Mouse (Mus musculus): ENCODE measurements around the gene Kat6b. TPM values are rescaled to one million over a fixed set of nuclear protein-coding genes. Genes with fewer than 3 reads are reported as not detected.

Gene Kat6b
- polyA plus RNA-seq, 1 experiment: 26.3 TPM

DNA sequence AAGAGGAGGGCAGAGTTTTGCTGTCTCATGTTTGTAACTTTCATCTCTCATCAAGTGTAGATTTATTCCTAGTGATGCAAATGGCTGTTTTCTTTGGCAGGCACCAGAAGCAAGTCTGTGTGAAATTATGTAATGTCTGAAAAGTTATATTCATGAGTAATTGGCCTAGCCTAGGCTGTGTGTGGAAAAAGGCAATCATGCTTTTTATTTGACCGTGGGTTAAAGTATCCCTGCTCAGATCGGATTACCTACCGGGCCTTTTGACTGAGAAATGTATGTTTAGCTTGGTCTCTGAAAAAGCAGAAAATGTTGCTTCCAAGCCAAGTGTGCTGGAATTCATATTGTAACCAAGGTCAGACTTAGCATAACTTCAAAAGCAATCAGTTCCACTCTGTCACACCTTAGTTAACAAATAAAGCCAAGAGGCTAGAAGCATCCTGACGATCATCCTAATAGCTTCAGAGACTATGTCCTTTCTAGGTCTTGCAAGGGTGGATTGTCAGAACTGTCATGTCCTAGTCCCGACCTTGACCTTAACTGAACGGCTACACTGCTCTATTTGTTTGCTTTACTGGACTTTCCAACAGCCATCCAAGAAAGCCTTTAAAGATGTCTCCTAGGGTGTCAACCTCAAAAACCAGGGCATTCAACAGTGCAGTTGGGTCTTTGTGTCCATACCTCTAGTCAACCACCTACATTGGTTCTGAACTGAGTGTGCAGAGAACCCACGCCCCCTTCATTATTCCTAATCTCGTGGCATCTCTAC lies 111.9 kb downstream of the Kat6b start:
- Histone ChIP-seq H3K4me1 (ENCODE audit: control insufficient read depth, insufficient read depth, low read length) (peaks cover 1% of the 10 kb centered on the region; the same call in 1 of the 2 replicates), H3K4me3 (ENCODE audit: insufficient read depth, low read length) (no peak overlapping the region), H3K27ac (ENCODE audit: insufficient read depth, low read length) (no peak overlapping the region)
- no peak for TF ChIP-seq POLR2A (IDR thresholded peaks at IDR 0.05; ENCODE audit: extremely low read depth, insufficient read depth, low read length)
- no peak for TF ChIP-seq CTCF (IDR thresholded peaks at IDR 0.05; ENCODE audit: extremely low read depth, insufficient read depth, low read length)

DNA sequence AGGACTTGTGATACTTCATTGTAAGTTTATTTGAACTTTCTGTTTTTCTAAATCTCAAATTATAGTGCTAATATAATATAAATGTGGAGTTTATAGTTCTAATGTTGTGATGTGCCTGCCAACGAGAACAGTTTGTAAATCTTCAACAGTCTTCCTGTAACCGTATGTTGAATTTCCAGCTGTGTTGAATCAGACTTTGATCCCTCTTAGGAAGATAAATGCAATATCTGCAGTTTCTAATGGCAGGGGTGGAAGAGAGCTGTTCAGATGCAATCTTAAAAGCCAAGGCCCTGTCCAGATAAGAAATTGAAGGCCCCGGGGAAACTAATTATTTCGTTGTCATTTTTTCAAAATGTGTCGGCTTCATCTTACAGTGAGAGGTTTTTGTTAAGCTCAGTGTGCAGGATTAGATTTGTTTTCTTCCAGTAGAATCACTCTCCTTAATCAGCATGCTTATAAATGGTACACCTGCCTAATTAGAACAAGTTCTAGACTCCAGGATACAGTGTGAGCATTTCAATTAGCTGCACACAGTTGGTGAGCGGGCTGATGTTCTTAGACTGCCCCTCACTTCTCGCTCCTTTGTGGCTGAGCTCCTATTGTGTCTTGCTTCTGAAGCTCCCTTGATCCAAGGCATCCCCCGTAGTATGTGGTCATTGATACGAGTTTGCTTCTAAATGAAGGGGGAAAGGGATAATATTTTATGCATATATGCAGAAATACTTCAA lies 118.4 kb downstream of the Kat6b start:
- no peak for TF ChIP-seq POLR2A (IDR thresholded peaks at IDR 0.05; ENCODE audit: extremely low read depth, insufficient read depth, low read length)
- no peak for TF ChIP-seq CTCF (IDR thresholded peaks at IDR 0.05; ENCODE audit: extremely low read depth, insufficient read depth, low read length)
- Histone ChIP-seq H3K27ac (ENCODE audit: insufficient read depth, low read length) (no peak overlapping the region), H3K4me3 (ENCODE audit: insufficient read depth, low read length) (no peak overlapping the region), H3K4me1 (ENCODE audit: control insufficient read depth, insufficient read depth, low read length) (peaks cover 6% of the 10 kb centered on the region)

DNA sequence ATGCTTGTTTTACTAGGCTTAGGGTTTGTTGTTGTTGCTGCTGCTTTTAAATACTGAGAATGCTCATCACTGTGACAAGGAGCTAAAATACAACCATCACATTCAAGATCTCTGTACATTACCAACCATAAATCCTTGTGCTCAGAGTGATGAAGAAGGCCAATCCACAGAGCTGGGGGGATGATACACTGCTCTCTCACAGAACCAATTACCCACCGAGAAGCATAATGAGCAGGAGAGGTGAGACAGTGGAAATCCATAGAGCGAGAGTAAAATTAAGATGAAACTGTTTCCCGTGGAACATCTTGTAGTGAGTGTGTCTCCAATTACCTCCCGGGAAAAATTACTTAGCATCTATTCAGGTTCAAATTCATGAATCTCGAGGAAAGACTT lies 118.9 kb downstream of the Kat6b start:
- H3K4me1 ChIP-seq (ENCODE audit: control insufficient read depth, insufficient read depth, low read length): peaks cover 6% of the 10 kb centered on the region
- no peak overlapping the region for H3K27ac ChIP-seq (ENCODE audit: insufficient read depth, low read length)
- no peak overlapping the region for H3K4me3 ChIP-seq (ENCODE audit: insufficient read depth, low read length)
- TF ChIP-seq POLR2A (IDR thresholded peaks at IDR 0.05; ENCODE audit: extremely low read depth, insufficient read depth, low read length): no peak
- TF ChIP-seq CTCF (IDR thresholded peaks at IDR 0.05; ENCODE audit: extremely low read depth, insufficient read depth, low read length): no peak

DNA sequence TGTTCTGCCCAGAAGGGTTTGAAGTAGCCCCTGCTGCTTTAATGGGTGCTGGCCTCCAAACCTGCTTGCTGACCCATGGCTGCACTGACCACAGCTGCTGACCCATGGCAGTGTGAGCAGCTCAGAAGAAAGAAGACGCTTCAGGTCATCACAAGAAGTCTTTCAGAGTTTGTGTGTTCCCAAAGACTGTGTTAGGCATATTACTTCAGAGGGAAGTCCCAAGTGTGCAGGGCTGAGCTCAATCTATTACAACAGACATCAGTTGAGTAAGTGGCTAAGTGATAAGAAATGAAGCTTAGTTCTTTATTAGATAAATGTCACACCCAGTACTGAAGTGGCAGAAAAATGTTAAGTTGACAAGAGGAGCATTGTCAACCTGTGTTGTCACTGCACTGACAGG lies 119.4 kb downstream of the Kat6b start:
- TF ChIP-seq POLR2A (IDR thresholded peaks at IDR 0.05; ENCODE audit: extremely low read depth, insufficient read depth, low read length): no peak
- TF ChIP-seq CTCF (IDR thresholded peaks at IDR 0.05; ENCODE audit: extremely low read depth, insufficient read depth, low read length): no peak
- Histone ChIP-seq H3K4me1 (ENCODE audit: control insufficient read depth, insufficient read depth, low read length) (peaks cover 6% of the 10 kb centered on the region), H3K4me3 (ENCODE audit: insufficient read depth, low read length) (no peak overlapping the region), H3K27ac (ENCODE audit: insufficient read depth, low read length) (no peak overlapping the region)

DNA sequence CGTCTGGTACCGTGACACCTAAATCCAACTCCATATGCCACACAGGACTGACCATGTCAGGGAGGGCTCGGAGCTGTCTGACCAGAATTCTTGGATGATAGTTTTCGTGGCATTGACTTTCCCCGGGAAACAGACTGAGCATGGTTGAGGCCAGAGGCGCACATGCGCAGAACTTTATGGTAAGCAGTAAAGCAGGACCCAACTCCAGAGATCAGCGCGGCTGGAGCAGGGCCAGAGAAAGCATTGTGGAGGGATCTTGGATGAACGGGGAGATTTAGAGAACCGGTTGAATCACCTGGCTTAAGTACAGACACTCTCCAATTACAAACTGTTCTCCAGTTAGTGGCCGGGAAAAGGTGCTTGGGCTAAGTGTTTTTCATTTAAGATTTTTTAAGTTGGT lies 120.9 kb downstream of the Kat6b start:
- peaks cover 6% of the 10 kb centered on the region for H3K4me1 ChIP-seq (ENCODE audit: control insufficient read depth, insufficient read depth, low read length)
- no peak overlapping the region for H3K4me3 ChIP-seq (ENCODE audit: insufficient read depth, low read length)
- no peak for TF ChIP-seq CTCF (IDR thresholded peaks at IDR 0.05; ENCODE audit: extremely low read depth, insufficient read depth, low read length)
- no peak for TF ChIP-seq POLR2A (IDR thresholded peaks at IDR 0.05; ENCODE audit: extremely low read depth, insufficient read depth, low read length)
- H3K27ac ChIP-seq (ENCODE audit: insufficient read depth, low read length): no peak overlapping the region

DNA sequence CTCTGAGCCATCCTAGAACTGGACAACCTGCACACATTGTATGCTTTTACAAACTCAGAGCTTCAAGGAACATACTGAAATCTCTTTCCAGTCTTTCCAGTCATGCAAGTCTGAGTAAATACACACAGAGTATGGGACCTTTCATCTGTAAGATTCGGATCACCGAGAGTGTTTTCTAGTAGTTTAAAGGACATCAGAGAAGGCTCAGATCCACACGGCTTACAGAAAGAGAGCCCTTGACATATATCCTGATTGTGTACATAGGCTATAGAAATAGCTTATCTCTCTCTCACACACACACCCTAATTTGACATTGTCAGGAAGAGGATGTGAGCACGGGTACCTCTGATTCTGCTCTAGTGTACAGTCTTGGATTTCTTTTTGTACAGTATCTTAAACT lies 121.7 kb downstream of the Kat6b start:
- TF ChIP-seq CTCF (IDR thresholded peaks at IDR 0.05; ENCODE audit: extremely low read depth, insufficient read depth, low read length) (no peak), POLR2A (IDR thresholded peaks at IDR 0.05; ENCODE audit: extremely low read depth, insufficient read depth, low read length) (no peak)
- Histone ChIP-seq H3K4me3 (ENCODE audit: insufficient read depth, low read length) (no peak overlapping the region), H3K4me1 (ENCODE audit: control insufficient read depth, insufficient read depth, low read length) (peaks cover 7% of the 10 kb centered on the region), H3K27ac (ENCODE audit: insufficient read depth, low read length) (no peak overlapping the region)

DNA sequence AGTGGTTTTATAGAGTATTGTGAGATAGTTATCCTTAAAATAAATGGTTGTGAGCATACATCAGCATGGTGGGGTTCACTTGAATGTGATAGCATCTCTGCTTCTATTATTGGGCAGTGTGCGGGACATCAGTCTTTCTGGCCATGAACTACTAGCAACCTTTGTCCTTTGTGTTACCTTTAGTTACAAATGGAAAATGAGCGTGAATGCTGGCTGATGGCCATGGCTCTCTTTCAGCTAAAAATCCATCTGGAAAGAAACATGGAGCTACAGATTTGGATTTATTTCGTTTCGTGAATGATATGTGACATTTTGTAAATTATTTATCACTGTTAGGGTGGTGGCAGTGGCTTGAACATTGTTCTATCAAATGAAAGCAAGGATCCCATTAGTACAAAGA lies 126.5 kb downstream of the Kat6b start:
- no peak overlapping the region for H3K27ac ChIP-seq (ENCODE audit: insufficient read depth, low read length)
- TF ChIP-seq CTCF (IDR thresholded peaks at IDR 0.05; ENCODE audit: extremely low read depth, insufficient read depth, low read length) (no peak), POLR2A (IDR thresholded peaks at IDR 0.05; ENCODE audit: extremely low read depth, insufficient read depth, low read length) (no peak)
- peaks cover 10% of the 10 kb centered on the region for H3K4me1 ChIP-seq (ENCODE audit: control insufficient read depth, insufficient read depth, low read length)

DNA sequence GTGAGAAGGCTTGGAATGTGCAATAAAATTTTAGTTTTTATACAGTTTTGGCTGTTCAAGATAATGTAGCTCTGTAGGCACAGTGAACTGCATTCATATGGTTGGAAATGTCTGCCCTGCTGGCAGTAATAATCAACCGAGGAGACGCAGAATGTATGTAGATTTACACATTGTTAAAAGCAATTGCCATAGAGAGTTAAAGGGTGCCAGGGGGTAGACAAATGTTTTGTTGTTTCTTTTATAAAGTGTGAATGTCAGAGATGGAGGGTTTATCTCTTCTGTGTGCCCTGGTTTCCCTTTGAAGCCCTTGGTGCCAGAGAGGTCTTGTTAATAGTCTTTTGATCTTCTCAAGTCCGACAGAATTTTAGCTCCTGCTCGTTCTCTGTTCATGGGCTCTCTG lies 127.7 kb downstream of the Kat6b start:
- H3K27ac ChIP-seq (ENCODE audit: insufficient read depth, low read length): no peak overlapping the region
- H3K4me1 ChIP-seq (ENCODE audit: control insufficient read depth, insufficient read depth, low read length): peaks cover 10% of the 10 kb centered on the region
- H3K4me3 ChIP-seq (ENCODE audit: insufficient read depth, low read length): no peak overlapping the region
- TF ChIP-seq CTCF (IDR thresholded peaks at IDR 0.05; ENCODE audit: extremely low read depth, insufficient read depth, low read length) (no peak), POLR2A (IDR thresholded peaks at IDR 0.05; ENCODE audit: extremely low read depth, insufficient read depth, low read length) (no peak)

More for the DNA sequence above, 126.5 kb downstream of the Kat6b start:
- no peak overlapping the region for H3K4me3 ChIP-seq (ENCODE audit: insufficient read depth, low read length)

DNA sequence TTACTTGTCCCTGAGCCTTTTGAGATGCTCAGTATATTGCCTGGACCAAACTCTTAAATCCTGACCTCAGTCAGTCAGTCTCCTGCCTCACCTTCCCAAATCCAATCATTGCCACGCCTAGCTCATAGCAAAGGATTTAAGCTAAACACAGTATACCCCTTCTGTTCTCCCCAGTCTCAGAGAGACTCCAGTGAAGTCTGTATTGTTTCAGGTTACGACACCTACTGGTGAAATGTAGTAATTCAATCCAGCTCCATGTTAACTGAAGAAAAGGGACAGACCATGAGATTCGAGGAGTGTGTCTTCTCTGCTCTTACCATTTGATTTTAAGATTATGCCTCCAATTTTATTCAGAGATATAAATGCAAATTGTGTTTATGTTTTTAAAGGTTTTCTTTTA lies 129.0 kb downstream of the Kat6b start:
- Histone ChIP-seq H3K27ac (ENCODE audit: insufficient read depth, low read length) (no peak overlapping the region), H3K4me3 (ENCODE audit: insufficient read depth, low read length) (no peak overlapping the region), H3K4me1 (ENCODE audit: control insufficient read depth, insufficient read depth, low read length) (peaks cover 8% of the 10 kb centered on the region)
- peak; percentile 41; the same call in 1 of the 2 replicates for TF ChIP-seq CTCF (IDR thresholded peaks at IDR 0.05; ENCODE audit: extremely low read depth, insufficient read depth, low read length)
- no peak for TF ChIP-seq POLR2A (IDR thresholded peaks at IDR 0.05; ENCODE audit: extremely low read depth, insufficient read depth, low read length)

DNA sequence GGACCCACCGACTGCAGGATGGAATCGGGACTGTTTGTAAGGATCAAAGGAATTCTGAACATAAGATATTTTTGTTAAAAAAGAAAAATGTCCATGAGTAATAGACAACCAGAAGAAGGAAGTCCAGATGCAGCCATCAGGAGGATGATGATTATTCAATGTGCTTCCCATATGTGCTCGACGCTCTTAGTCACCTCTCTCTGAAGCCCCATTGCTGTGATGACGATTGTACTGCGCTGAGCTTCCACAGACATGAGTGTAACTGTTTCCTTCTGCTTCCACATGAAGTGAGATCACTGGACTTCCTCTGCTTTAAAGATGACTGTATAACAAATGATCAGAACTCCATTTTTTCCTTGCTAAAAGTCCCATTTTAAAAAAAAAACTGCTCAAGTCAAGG lies 131.8 kb downstream of the Kat6b start:
- H3K4me3 ChIP-seq (ENCODE audit: insufficient read depth, low read length): no peak overlapping the region
- peaks cover 6% of the 10 kb centered on the region for H3K4me1 ChIP-seq (ENCODE audit: control insufficient read depth, insufficient read depth, low read length)
- H3K27ac ChIP-seq (ENCODE audit: insufficient read depth, low read length): no peak overlapping the region
- TF ChIP-seq CTCF (IDR thresholded peaks at IDR 0.05; ENCODE audit: extremely low read depth, insufficient read depth, low read length) (no peak), POLR2A (IDR thresholded peaks at IDR 0.05; ENCODE audit: extremely low read depth, insufficient read depth, low read length) (no peak)
